Mouse (Mus musculus) embryonic fibroblast, embryonic 13.5 days (primary cell): ENCODE measurements at regions not wholly inside any gene's neighbourhood (a gene's known extent, or its start where the extent isn't known, plus 50 kb on each side); places are given as distances from the start of the nearest gene placed in this dataset.

Source experiments
- H3K27ac ChIP-seq: 2 replicates; pipeline ENCODE4 v1.5.1; 2012; ENCODE audit warnings: low read length, control low read depth, inconsistent platforms; ENCODE audit not compliant: insufficient read depth
- H3K4me1 ChIP-seq: 2 replicates; pipeline ENCODE4 v1.6.1; 2011; ENCODE audit warnings: low read length; ENCODE audit not compliant: control insufficient read depth, insufficient read depth
- H3K4me3 ChIP-seq: 2 replicates; pipeline ENCODE4 v1.5.1; 2011; ENCODE audit warnings: mild to moderate bottlenecking, control low read depth, low read length; ENCODE audit not compliant: insufficient read depth
- CTCF ChIP-seq: IDR thresholded peaks from 2 replicates; pipeline ENCODE4 v1.5.1; 2011; ENCODE audit warnings: mild to moderate bottlenecking, control low read depth, low read length, moderate library complexity, borderline replicate concordance; ENCODE audit not compliant: insufficient read depth
- POLR2A ChIP-seq: IDR thresholded peaks from 2 replicates; pipeline ENCODE4 v1.6.1; 2011; ENCODE audit warnings: low read depth, mild to moderate bottlenecking, control low read depth, low read length, moderate library complexity

GRCm38 (mm10) chr6:110120406-110120805 lies 525.0 kb upstream of the Grm7 start:
- no peaks in the 10 kb centered on the region for H3K4me1 ChIP-seq
- no peak overlapping the region for H3K27ac ChIP-seq
- no peak overlapping the region for H3K4me3 ChIP-seq
- no peak for TF ChIP-seq CTCF
- no peak for TF ChIP-seq POLR2A

- Histone ChIP-seq H3K27ac (no peak overlapping the region), H3K4me3 (no peak overlapping the region), H3K4me1 (no peaks in the 10 kb centered on the region)
- TF ChIP-seq POLR2A (no peak), CTCF (no peak)
Measured at GRCm38 (mm10) chr6:110132271-110132670, 513.1 kb upstream of the Grm7 start.

GRCm38 (mm10) chr6:110133587-110133986 lies 511.8 kb upstream of the Grm7 start:
- TF ChIP-seq CTCF (no peak), POLR2A (no peak)
- no peak overlapping the region for H3K4me3 ChIP-seq
- no peak overlapping the region for H3K27ac ChIP-seq
- no peaks in the 10 kb centered on the region for H3K4me1 ChIP-seq

GRCm38 (mm10) chr6:110137043-110137650 lies 508.2 kb upstream of the Grm7 start:
- TF ChIP-seq POLR2A (no peak), CTCF (no peak)
- no peak overlapping the region for H3K4me3 ChIP-seq
- no peaks in the 10 kb centered on the region for H3K4me1 ChIP-seq
- peak overlapping the region; percentile 27; the same call in 1 of the 2 replicates for H3K27ac ChIP-seq

- no peak overlapping the region for H3K4me3 ChIP-seq
- H3K4me1 ChIP-seq, result no peaks in the 10 kb centered on the region
- H3K27ac ChIP-seq, result no peak overlapping the region
- TF ChIP-seq POLR2A (no peak), CTCF (no peak)
Measured at GRCm38 (mm10) chr6:110139396-110139795, 506.0 kb upstream of the Grm7 start.

- no peak overlapping the region for H3K4me3 ChIP-seq
- no peak for TF ChIP-seq POLR2A
- no peak for TF ChIP-seq CTCF
- H3K4me1 ChIP-seq, result no peaks in the 10 kb centered on the region
- no peak overlapping the region for H3K27ac ChIP-seq
Measured at GRCm38 (mm10) chr6:110168539-110168938, 476.8 kb upstream of the Grm7 start.

- Histone ChIP-seq H3K4me3 (no peak overlapping the region), H3K27ac (no peak overlapping the region), H3K4me1 (no peaks in the 10 kb centered on the region)
- TF ChIP-seq POLR2A (no peak), CTCF (no peak)
Measured at GRCm38 (mm10) chr6:110205973-110206372, 439.4 kb upstream of the Grm7 start.

GRCm38 (mm10) chr6:110208822-110209221 lies 436.6 kb upstream of the Grm7 start:
- H3K4me3 ChIP-seq, result no peak overlapping the region
- no peaks in the 10 kb centered on the region for H3K4me1 ChIP-seq
- TF ChIP-seq POLR2A (no peak), CTCF (no peak)
- no peak overlapping the region for H3K27ac ChIP-seq

- no peak overlapping the region for H3K4me3 ChIP-seq
- TF ChIP-seq POLR2A (no peak), CTCF (no peak)
- no peak overlapping the region for H3K27ac ChIP-seq
- H3K4me1 ChIP-seq, result no peaks in the 10 kb centered on the region
Measured at GRCm38 (mm10) chr6:110247490-110247889, 397.9 kb upstream of the Grm7 start.

- Histone ChIP-seq H3K27ac (no peak overlapping the region), H3K4me3 (no peak overlapping the region)
Measured at GRCm38 (mm10) chr6:110296549-110296948, 348.8 kb upstream of the Grm7 start.

More at GRCm38 (mm10) chr6:110296549-110296948, 348.8 kb upstream of the Grm7 start:
- H3K4me1 ChIP-seq, result no peaks in the 10 kb centered on the region
- TF ChIP-seq CTCF (no peak), POLR2A (no peak)
